ENCODE assay signal across 8 mouse cellular contexts in the genomic region with DNA sequence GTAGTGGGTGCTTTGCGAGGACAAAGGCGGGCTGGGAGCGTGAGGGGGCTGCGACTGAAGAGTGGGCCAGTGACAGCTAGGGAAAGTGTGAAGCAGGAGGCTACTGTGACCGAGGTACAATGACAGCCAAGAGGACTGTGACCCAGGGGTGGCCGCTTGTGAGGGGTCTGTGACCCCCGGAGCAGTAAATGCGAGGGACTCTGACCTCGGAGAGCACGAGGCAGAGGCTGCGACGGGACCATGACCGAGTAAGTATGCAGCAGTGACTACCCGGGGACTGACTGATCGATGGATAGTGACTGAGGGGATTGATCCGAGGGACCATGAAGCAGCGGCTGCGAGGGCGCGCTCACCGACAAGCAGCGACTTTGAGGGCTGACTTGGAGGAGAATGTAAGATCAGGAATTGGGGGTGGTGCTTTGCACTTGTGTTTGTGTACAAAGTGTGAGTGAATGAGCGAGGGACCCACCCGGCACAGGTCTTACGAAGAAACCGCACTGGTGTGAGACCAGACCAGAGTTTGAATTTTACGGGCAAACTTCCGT. TPM values are rescaled to one million over a fixed set of nuclear protein-coding genes. Genes with fewer than 3 reads are reported as not detected.
DNase-seq lines count a peak whose midpoint lies in the region; ATAC-seq and TF ChIP-seq lines count a peak whose summit lies in the region.

No protein-coding gene starts in this region.

- DNase-seq in cerebellum, adult 2 months = no peak
- DNase-seq in cerebellum, postnatal 14 days = no peak
- DNase-seq in thymus, postnatal 0 days (ENCODE audit: low spot score) = peak; percentile 18
- DNase-seq in thymus, adult 18-20 months = no peak
- DNase-seq in hindbrain, embryonic 14.5 days (ENCODE audit: low spot score) = peak; percentile 24
- DNase-seq in lung, postnatal 0 days (ENCODE audit: low spot score) = peak; percentile 40
- DNase-seq in right cerebral cortex, postnatal 36 days (ENCODE audit: low spot score in 2 of 2) = no peak

- no peak for TF ChIP-seq EP300 in lung, postnatal 0 days (IDR thresholded peaks at IDR 0.05)

- H3K4me1 ChIP-seq in cerebellum, adult 2 months (ENCODE audit: control insufficient read depth, insufficient read depth, low read length) = no peaks in the 10 kb centered on the region; the same call in 1 of the 2 replicates
- H3K4me1 ChIP-seq in hindbrain, embryonic 14.5 days (replicated peaks; ENCODE audit: control insufficient read depth, insufficient read depth, low read length) = peaks cover 16% of the 10 kb centered on the region
- no peaks in the 10 kb centered on the region for H3K4me1 ChIP-seq in lung, postnatal 0 days (ENCODE audit: insufficient read depth, low read depth, low read length)
- peaks cover 9% of the 10 kb centered on the region; the same call in 1 of the 2 replicates for H3K4me1 ChIP-seq in stomach, embryonic 14.5 days (ENCODE audit: control insufficient read depth, insufficient read depth, low read length)

- H3K27ac ChIP-seq in cerebellum, adult 2 months (ENCODE audit: insufficient read depth, low read length) = peak overlapping the region; percentile 60
- H3K27ac ChIP-seq in hindbrain, embryonic 14.5 days = peak overlapping the region; percentile 91
- peak overlapping the region; percentile 85 for H3K27ac ChIP-seq in lung, postnatal 0 days (ENCODE audit: low read length)
- H3K27ac ChIP-seq in stomach, embryonic 14.5 days (ENCODE audit: low read length) = peak overlapping the region; percentile 82; the same call in 1 of the 2 replicates

- WGBS in cerebellum, adult 2 months = under 1% methylated on average over 28 of the region's 28 CpGs
- WGBS in hindbrain, embryonic 14.5 days = 1% methylated on average over 28 of the region's 28 CpGs
- WGBS in lung, postnatal 0 days = 0% methylated on average over 28 of the region's 28 CpGs
- under 1% methylated on average over 28 of the region's 28 CpGs for WGBS in stomach, embryonic 14.5 days

- ATAC-seq in hindbrain, embryonic 14.5 days (ENCODE audit: low FRiP score) = peak; percentile 77
- no peak for ATAC-seq in lung, postnatal 0 days
- ATAC-seq in stomach, embryonic 14.5 days (ENCODE audit: insufficient number of reproducible peaks, insufficient read depth, low FRiP score, low read depth) = peak; percentile 57; the same call in 1 of the 2 replicates

- peak overlapping the region; percentile 87 for H3K4me2 ChIP-seq in hindbrain, embryonic 14.5 days (replicated peaks)
- H3K4me2 ChIP-seq in lung, postnatal 0 days (replicated peaks; ENCODE audit: low read depth, low read length) = peak overlapping the region; percentile 80
- peak overlapping the region; percentile 86 for H3K4me2 ChIP-seq in stomach, embryonic 14.5 days (replicated peaks; ENCODE audit: low read depth, low read length)

- no peak for TF ChIP-seq CTCF in cerebellum, adult 2 months (IDR thresholded peaks at IDR 0.05; ENCODE audit: borderline replicate concordance, insufficient read depth, low read depth, low read length)
- no peak for TF ChIP-seq CTCF in lung, postnatal 0 days (IDR thresholded peaks at IDR 0.05)

- TF ChIP-seq POLR2A in cerebellum, adult 2 months (IDR thresholded peaks at IDR 0.05; ENCODE audit: borderline replicate concordance, insufficient read depth, low read length) = no peak

- no peaks in the 10 kb centered on the region for H3K36me3 ChIP-seq in hindbrain, embryonic 14.5 days (replicated peaks; ENCODE audit: control insufficient read depth, insufficient read depth)
- H3K36me3 ChIP-seq in lung, postnatal 0 days (ENCODE audit: insufficient read depth, low read length) = no peaks in the 10 kb centered on the region
- H3K36me3 ChIP-seq in stomach, embryonic 14.5 days (ENCODE audit: control insufficient read depth, insufficient read depth, low read length) = no peaks in the 10 kb centered on the region

- H3K9me3 ChIP-seq in hindbrain, embryonic 14.5 days (ENCODE audit: control insufficient read depth, low read length) = no peaks in the 10 kb centered on the region
- H3K9me3 ChIP-seq in lung, postnatal 0 days (ENCODE audit: low read length) = no peaks in the 10 kb centered on the region
- H3K9me3 ChIP-seq in stomach, embryonic 14.5 days (ENCODE audit: control insufficient read depth, low read depth, low read length) = no peaks in the 10 kb centered on the region

- H3K9ac ChIP-seq in hindbrain, embryonic 14.5 days = peak overlapping the region; percentile 89
- H3K9ac ChIP-seq in lung, postnatal 0 days (replicated peaks; ENCODE audit: low read depth) = peak overlapping the region; percentile 74
- H3K9ac ChIP-seq in stomach, embryonic 14.5 days (replicated peaks; ENCODE audit: low read depth, low read length) = peak overlapping the region; percentile 57

- peak overlapping the region; percentile 97 for H3K4me3 ChIP-seq in cerebellum, adult 2 months (replicated peaks; ENCODE audit: insufficient read depth, low read depth, low read length)
- peak overlapping the region; percentile 89 for H3K4me3 ChIP-seq in hindbrain, embryonic 14.5 days (replicated peaks; ENCODE audit: low read length)
- H3K4me3 ChIP-seq in lung, postnatal 0 days (ENCODE audit: low read depth, low read length) = peak overlapping the region; percentile 70
- H3K4me3 ChIP-seq in stomach, embryonic 14.5 days (ENCODE audit: low read depth, low read length) = peak overlapping the region; percentile 77

- H3K27me3 ChIP-seq in cerebellum, adult 2 months (ENCODE audit: control insufficient read depth, insufficient read depth, low read length) = no peaks in the 10 kb centered on the region
- no peaks in the 10 kb centered on the region for H3K27me3 ChIP-seq in hindbrain, embryonic 14.5 days (ENCODE audit: control insufficient read depth, insufficient read depth, low read length)
- H3K27me3 ChIP-seq in lung, postnatal 0 days (replicated peaks; ENCODE audit: insufficient read depth, low read length) = no peaks in the 10 kb centered on the region
- H3K27me3 ChIP-seq in stomach, embryonic 14.5 days (ENCODE audit: control insufficient read depth, insufficient read depth, low read length) = no peaks in the 10 kb centered on the region

RNA-seq across cellular contexts. Expression of gene Pcyt1a, which starts 0.4 kb away (rescaled TPM):
- 33.4 and 35.4 TPM in 2 replicates for polyA plus RNA-seq in cerebellum, adult 2 months (2012; rRNA removed)
- 14.8 and 15.8 TPM in 2 replicates for polyA plus RNA-seq in thymus, postnatal 0 days (2015; fragmentation: Nextera tagmentation; extraction: Ambion mirVana)
- 53.1 and 54.5 TPM in 2 replicates for polyA plus RNA-seq in hindbrain, embryonic 14.5 days (2014; fragmentation: Nextera tagmentation; extraction: Ambion mirVana)
- polyA plus RNA-seq in lung, postnatal 0 days (2015; fragmentation: Nextera tagmentation; extraction: Ambion mirVana) = 44.9 and 48.0 TPM in 2 replicates
- polyA plus RNA-seq in stomach, embryonic 14.5 days (2014; fragmentation: Nextera tagmentation; extraction: Ambion mirVana) = 40.3 and 44.3 TPM in 2 replicates

RNA-seq across cellular contexts. Expression of gene Tctex1d2, which starts 11.6 kb away (rescaled TPM):
- polyA plus RNA-seq in cerebellum, adult 2 months (2012; rRNA removed) = 24.7 and 25.2 TPM in 2 replicates
- 14.1 and 15.5 TPM in 2 replicates for polyA plus RNA-seq in thymus, postnatal 0 days (2015; fragmentation: Nextera tagmentation; extraction: Ambion mirVana)
- polyA plus RNA-seq in hindbrain, embryonic 14.5 days (2014; fragmentation: Nextera tagmentation; extraction: Ambion mirVana) = 37.5 and 49.7 TPM in 2 replicates
- polyA plus RNA-seq in lung, postnatal 0 days (2015; fragmentation: Nextera tagmentation; extraction: Ambion mirVana) = 24.0 and 24.6 TPM in 2 replicates
- polyA plus RNA-seq in stomach, embryonic 14.5 days (2014; fragmentation: Nextera tagmentation; extraction: Ambion mirVana) = 28.4 and 31.6 TPM in 2 replicates

RNA-seq across cellular contexts. Expression of gene Tm4sf19, which starts 30.8 kb away (rescaled TPM):
- not detected in 2 replicates for polyA plus RNA-seq in cerebellum, adult 2 months (2012; rRNA removed)
- not detected in 2 replicates for polyA plus RNA-seq in thymus, postnatal 0 days (2015; fragmentation: Nextera tagmentation; extraction: Ambion mirVana)
- polyA plus RNA-seq in hindbrain, embryonic 14.5 days (2014; fragmentation: Nextera tagmentation; extraction: Ambion mirVana) = not detected in 2 replicates
- polyA plus RNA-seq in lung, postnatal 0 days (2015; fragmentation: Nextera tagmentation; extraction: Ambion mirVana) = not detected in 2 replicates
- not detected in 2 replicates for polyA plus RNA-seq in stomach, embryonic 14.5 days (2014; fragmentation: Nextera tagmentation; extraction: Ambion mirVana)

RNA-seq across cellular contexts. Expression of gene Slc51a, which starts 56.6 kb away (rescaled TPM):
- polyA plus RNA-seq in cerebellum, adult 2 months (2012; rRNA removed) = 0.03 and 0.05 TPM in 2 replicates
- polyA plus RNA-seq in thymus, postnatal 0 days (2015; fragmentation: Nextera tagmentation; extraction: Ambion mirVana) = 0.90 and 0.91 TPM in 2 replicates
- polyA plus RNA-seq in hindbrain, embryonic 14.5 days (2014; fragmentation: Nextera tagmentation; extraction: Ambion mirVana) = 0.23 and 0.47 TPM in 2 replicates
- polyA plus RNA-seq in lung, postnatal 0 days (2015; fragmentation: Nextera tagmentation; extraction: Ambion mirVana) = 0.30 and 0.41 TPM in 2 replicates
- polyA plus RNA-seq in stomach, embryonic 14.5 days (2014; fragmentation: Nextera tagmentation; extraction: Ambion mirVana) = 1.9 and 2.7 TPM in 2 replicates

Comparison
In these comparisons a context has a peak if more than half of its experiments do, and no peak if none do; other contexts are left out.
1. DNase-seq: peak in thymus, postnatal 0 days (single experiment), hindbrain, embryonic 14.5 days (single experiment) and lung, postnatal 0 days (single experiment); none in cerebellum, adult 2 months (0 of 2), cerebellum, postnatal 14 days (0 of 2), thymus, adult 18-20 months (0 of 2) and right cerebral cortex, postnatal 36 days (0 of 2).
2. Peak in every context shown above with its lines, with median percentiles within 50 percentile points of each other: H3K27ac ChIP-seq, H3K4me3 ChIP-seq, H3K4me2 ChIP-seq and H3K9ac ChIP-seq.